Mouse (Mus musculus) cerebellum, adult 2 months (tissue): ENCODE data around the gene Fgfr2.
"Not testable (repeated sequence)": the region's sequence is repeated elsewhere in the genome, so short reads cannot be mapped to it uniquely, and the experiment has no call there.

Experiments used
- CTCF ChIP-seq: fragments of 200-500 bp; IDR thresholded peaks from 2 replicates; pipeline ENCODE4 v1.5.1; 2011; ENCODE audit warnings: low read depth, mild to moderate bottlenecking, control low read depth, low read length, moderate library complexity, borderline replicate concordance; ENCODE audit not compliant: insufficient read depth
- POLR2A ChIP-seq: fragments of 200-500 bp; IDR thresholded peaks from 2 replicates; pipeline ENCODE4 v1.6.1; 2011; ENCODE audit warnings: low read length, control low read depth, borderline replicate concordance; ENCODE audit not compliant: insufficient read depth

GRCm38 (mm10) chr7:131059808-131060207 is 2063.3 kb downstream of the Fgfr2 start:
- TF ChIP-seq CTCF, POLR2A: not testable (repeated sequence)
